Mouse (Mus musculus) heart, embryonic 16.5 days (tissue): ENCODE data around the gene Hdhd5. TPM values are rescaled to one million over a fixed set of nuclear protein-coding genes. Genes with fewer than 3 reads are reported as not detected.

ENCODE experiments used
- ATAC-seq: fragments of 200-750 bp; cut with Nextera tagmentation; replicated peaks from 2 replicates; pipeline ENCODE4 v1.8.0; 2017; ENCODE audit warnings: moderate number of reproducible peaks; ENCODE audit not compliant: insufficient read depth, low FRiP score; ENCODE audit errors: extremely low read depth
- H3K27ac ChIP-seq: fragments of 300-500 bp; sonication (generic); 2 replicates; pipeline ENCODE4 v1.5.1; 2014; ENCODE audit warnings: mild to moderate bottlenecking, low read length, control low read depth, moderate library complexity
- H3K27me3 ChIP-seq: fragments of 300-500 bp; sonication (generic); 2 replicates; pipeline ENCODE4 v1.6.1; 2014; ENCODE audit warnings: low read length, mixed read lengths; ENCODE audit not compliant: control insufficient read depth, insufficient read depth
- H3K36me3 ChIP-seq: fragments of 300-500 bp; sonication (generic); 2 replicates; pipeline ENCODE4 v1.6.1; 2014; ENCODE audit not compliant: control insufficient read depth, insufficient read depth
- H3K4me1 ChIP-seq: fragments of 300-500 bp; sonication (generic); 2 replicates; pipeline ENCODE4 v1.6.1; 2014; ENCODE audit warnings: low read length, mixed read lengths; ENCODE audit not compliant: control insufficient read depth, insufficient read depth
- H3K4me2 ChIP-seq: fragments of 300-500 bp; sonication (generic); 2 replicates; pipeline ENCODE4 v1.6.1; 2014; ENCODE audit warnings: low read depth, mild to moderate bottlenecking, control low read depth, low read length
- H3K4me3 ChIP-seq: fragments of 300-500 bp; sonication (generic); 2 replicates; pipeline ENCODE4 v1.5.1; 2014; ENCODE audit warnings: mild to moderate bottlenecking, control low read depth, low read length
- H3K9ac ChIP-seq: fragments of 300-500 bp; sonication (generic); 2 replicates; pipeline ENCODE4 v1.6.1; 2014; ENCODE audit warnings: low read length, control low read depth
- H3K9me3 ChIP-seq: fragments of 300-500 bp; sonication (generic); replicated peaks from 2 replicates; pipeline ENCODE4 v1.6.1; 2016; ENCODE audit warnings: low read length; ENCODE audit not compliant: control insufficient read depth
- WGBS: fragments of 180-500 bp; shearing (Covaris S2); extraction: QIAGEN DNeasy Blood & Tissue Kit; methylation state at CpG from one replicate; pipeline ENCODE4 v1.1.7; 2014; 5-methylcytosine and 5-hydroxymethylcytosine counted together
- polyA plus RNA-seq: library from polyadenylated mRNA; unstranded; fragments of >200 nt; fragmentation: Nextera tagmentation; extraction: Ambion mirVana; gene quantifications from 2 replicates; pipeline ENCODE4 v1.2.1, GENCODE M21; 2015

Hdhd5 gene
- polyA plus RNA-seq, 1 experiment from 2014 or later: 17.4 TPM

DNA sequence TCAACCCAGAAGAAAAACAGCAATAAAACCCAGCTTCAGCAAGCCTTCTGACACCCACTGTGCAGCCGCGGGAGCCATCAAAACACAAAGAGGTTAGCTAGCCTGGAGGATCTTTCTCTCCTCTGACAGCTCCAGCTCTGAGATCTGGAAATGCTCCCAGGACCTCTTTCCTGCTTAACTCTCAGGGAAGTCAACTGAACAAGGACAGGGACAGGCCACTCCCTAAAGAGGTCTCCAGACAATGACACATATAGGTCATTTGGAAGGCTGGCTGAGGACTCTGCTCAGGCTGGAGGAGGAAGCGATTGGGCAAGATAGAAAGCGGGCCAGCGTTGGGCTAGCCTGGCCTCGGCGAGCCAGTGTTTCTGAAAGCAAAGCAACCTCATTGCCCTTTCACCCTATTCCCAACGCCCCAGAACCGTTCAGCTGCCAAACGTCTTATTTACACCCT is 8.7 kb upstream of the Hdhd5 start:
- no peak overlapping the region for H3K4me3 ChIP-seq
- peak overlapping the region; percentile 62; the same call in 1 of the 2 replicates for H3K4me2 ChIP-seq
- H3K27ac ChIP-seq: peak overlapping the region; percentile 72

GRCm38 (mm10) chr6:120539132-120539759 is 8.1 kb upstream of the Hdhd5 start:
- peak overlapping the region; percentile 62 for H3K4me2 ChIP-seq
- H3K4me1 ChIP-seq: peaks cover 11% of the 10 kb centered on the region
- WGBS: 6% methylated on average over 16 of the region's 16 CpGs
- H3K27me3 ChIP-seq: no peaks in the 10 kb centered on the region
- H3K9ac ChIP-seq: peak overlapping the region; percentile 66
- H3K9me3 ChIP-seq: peaks cover 4% of the 10 kb centered on the region; the same call in 1 of the 2 replicates
- no peaks in the 10 kb centered on the region for H3K36me3 ChIP-seq
- H3K4me3 ChIP-seq: peak overlapping the region; percentile 37
- peak overlapping the region; percentile 72 for H3K27ac ChIP-seq
- peak; percentile 83 for ATAC-seq

More for the DNA sequence above, 8.7 kb upstream of the Hdhd5 start:
- peak; percentile 38 for ATAC-seq
- Histone ChIP-seq H3K9me3 (peaks cover 4% of the 10 kb centered on the region; the same call in 1 of the 2 replicates), H3K36me3 (no peaks in the 10 kb centered on the region), H3K4me1 (peaks cover 11% of the 10 kb centered on the region), H3K27me3 (no peaks in the 10 kb centered on the region), H3K9ac (peak overlapping the region; percentile 66; the same call in 1 of the 2 replicates)
- WGBS: 43% methylated on average over 10 of the region's 10 CpGs

DNA sequence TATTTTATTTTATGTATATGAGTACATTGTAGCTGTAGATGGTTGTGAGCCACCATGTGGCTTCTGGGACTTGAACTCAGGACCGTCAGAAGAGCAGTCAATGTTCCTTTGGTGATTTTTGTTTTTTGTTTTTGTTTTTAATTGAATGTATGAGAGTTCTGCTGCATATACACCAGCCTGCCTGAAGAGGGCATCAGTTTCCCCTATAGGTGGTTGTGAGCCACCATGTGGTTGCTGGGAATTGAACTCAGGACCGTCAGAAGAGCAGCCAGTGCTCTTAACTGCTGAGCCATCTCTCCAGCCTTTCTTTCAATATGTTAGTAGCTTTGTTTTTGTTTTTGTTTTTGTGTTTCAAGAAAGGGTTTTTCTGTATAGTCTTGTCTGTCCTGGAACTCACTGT is 5.2 kb upstream of the Hdhd5 start:
- no peak for ATAC-seq
- Histone ChIP-seq H3K36me3 (no peaks in the 10 kb centered on the region), H3K9ac (no peak overlapping the region), H3K4me1 (peaks cover 11% of the 10 kb centered on the region), H3K4me3 (no peak overlapping the region), H3K9me3 (no peaks in the 10 kb centered on the region), H3K27ac (no peak overlapping the region), H3K27me3 (no peaks in the 10 kb centered on the region), H3K4me2 (no peak overlapping the region)
- 65% methylated on average over 2 of the region's 2 CpGs for WGBS

DNA sequence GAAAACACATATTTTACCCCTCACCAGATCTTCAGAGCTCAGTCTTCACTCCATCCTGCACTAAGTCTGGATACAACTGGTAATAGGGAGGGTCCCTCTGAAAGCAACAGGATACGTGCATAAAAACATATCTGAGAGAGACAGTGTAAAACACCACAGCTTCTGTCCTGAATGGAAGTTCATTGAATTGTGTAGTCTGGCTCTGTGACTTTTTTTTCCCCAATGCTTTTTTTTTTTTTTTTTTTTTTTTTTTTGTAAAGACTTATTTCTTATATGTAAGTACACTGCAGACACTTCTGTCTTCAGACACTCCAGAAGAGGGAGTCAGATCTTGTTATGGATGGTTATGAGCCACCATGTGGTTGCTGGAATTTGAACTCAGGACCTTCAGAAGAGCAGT is 1.5 kb upstream of the Hdhd5 start:
- Histone ChIP-seq H3K36me3 (no peaks in the 10 kb centered on the region), H3K9ac (no peak overlapping the region), H3K4me2 (no peak overlapping the region), H3K4me3 (no peak overlapping the region), H3K9me3 (no peaks in the 10 kb centered on the region), H3K27ac (no peak overlapping the region), H3K27me3 (no peaks in the 10 kb centered on the region), H3K4me1 (peaks cover 5% of the 10 kb centered on the region)
- no peak for ATAC-seq
- 57% methylated on average over 1 of the region's 1 CpGs for WGBS

DNA sequence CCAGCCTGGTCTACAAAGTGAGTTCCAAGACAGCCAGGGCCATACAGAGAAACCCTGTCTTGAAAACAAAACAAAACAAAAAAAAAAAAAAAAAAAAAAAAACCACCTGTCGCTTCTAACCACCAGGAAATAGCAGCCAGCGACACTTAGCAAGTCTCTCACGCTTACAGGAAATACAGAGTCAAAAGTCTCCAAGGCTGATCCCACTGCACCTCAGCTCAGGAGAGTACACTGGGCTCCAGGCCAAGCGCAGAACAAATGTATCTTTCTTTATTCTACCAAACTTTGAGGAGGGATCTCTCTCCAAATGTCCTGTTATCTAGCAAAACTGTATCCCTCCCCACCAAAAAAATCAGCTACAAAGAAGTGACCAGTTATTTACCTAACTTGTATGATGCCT is 2.0 kb downstream of the Hdhd5 start:
- no peak overlapping the region for H3K9ac ChIP-seq
- H3K36me3 ChIP-seq: no peaks in the 10 kb centered on the region
- H3K27ac ChIP-seq: peak overlapping the region; percentile 4; the same call in 1 of the 2 replicates
- H3K4me1 ChIP-seq: peaks cover 5% of the 10 kb centered on the region
- no peak overlapping the region for H3K4me3 ChIP-seq
- H3K27me3 ChIP-seq: no peaks in the 10 kb centered on the region
- H3K4me2 ChIP-seq: no peak overlapping the region
- ATAC-seq: no peak
- 70% methylated on average over 4 of the region's 4 CpGs for WGBS
- H3K9me3 ChIP-seq: no peaks in the 10 kb centered on the region

- H3K4me2 ChIP-seq: no peak overlapping the region
- ATAC-seq: no peak
- H3K27me3 ChIP-seq: no peaks in the 10 kb centered on the region
- H3K36me3 ChIP-seq: peaks cover 18% of the 10 kb centered on the region
- peaks cover under 1% of the 10 kb centered on the region for H3K4me1 ChIP-seq
- no peak overlapping the region for H3K27ac ChIP-seq
- 88% methylated on average over 5 of the region's 5 CpGs for WGBS
- H3K4me3 ChIP-seq: no peak overlapping the region
- no peak overlapping the region for H3K9ac ChIP-seq
- no peaks in the 10 kb centered on the region for H3K9me3 ChIP-seq
These were observed 6.3 kb downstream of the Hdhd5 start for GRCm38 (mm10) chr6:120524796-120525195.

- Histone ChIP-seq H3K4me3 (no peak overlapping the region), H3K9me3 (no peaks in the 10 kb centered on the region), H3K36me3 (peaks cover 20% of the 10 kb centered on the region), H3K4me1 (no peaks in the 10 kb centered on the region), H3K27ac (no peak overlapping the region), H3K27me3 (no peaks in the 10 kb centered on the region), H3K9ac (no peak overlapping the region), H3K4me2 (no peak overlapping the region)
- no peak for ATAC-seq
- WGBS: 77% methylated on average over 5 of the region's 5 CpGs
These were observed 11.5 kb downstream of the Hdhd5 start for GRCm38 (mm10) chr6:120519647-120520046.

GRCm38 (mm10) chr6:120517311-120517710 is 13.8 kb downstream of the Hdhd5 start:
- 77% methylated on average over 5 of the region's 5 CpGs for WGBS
- H3K36me3 ChIP-seq: peaks cover 25% of the 10 kb centered on the region
- H3K4me2 ChIP-seq: no peak overlapping the region
- H3K9ac ChIP-seq: no peak overlapping the region
- H3K27ac ChIP-seq: no peak overlapping the region
- no peaks in the 10 kb centered on the region for H3K27me3 ChIP-seq
- ATAC-seq: no peak
- no peaks in the 10 kb centered on the region for H3K9me3 ChIP-seq
- no peaks in the 10 kb centered on the region for H3K4me1 ChIP-seq
- H3K4me3 ChIP-seq: no peak overlapping the region

- Histone ChIP-seq H3K4me2 (no peak overlapping the region), H3K9me3 (no peaks in the 10 kb centered on the region), H3K27ac (no peak overlapping the region), H3K36me3 (peaks cover 22% of the 10 kb centered on the region), H3K27me3 (no peaks in the 10 kb centered on the region), H3K4me3 (no peak overlapping the region), H3K4me1 (no peaks in the 10 kb centered on the region), H3K9ac (no peak overlapping the region)
- WGBS: 76% methylated on average over 6 of the region's 6 CpGs
- no peak for ATAC-seq
These were observed 14.2 kb downstream of the Hdhd5 start for GRCm38 (mm10) chr6:120516879-120517278.
